In genomic region chr4:116143891-116144717, GRCm38 (mm10) we compare ENCODE assay signal across 8 mouse cellular contexts. TPM values are rescaled to one million over a fixed set of nuclear protein-coding genes. Genes with fewer than 3 reads are reported as not detected.
A peak's percentile ranks its signal among the peaks of the same experiment; 100 is the strongest.
DNase-seq lines count a peak whose midpoint lies in the region; ATAC-seq lines count a peak whose summit lies in the region.

No protein-coding gene starts in this region.

- peak; percentile 73 for ATAC-seq in frontal cortex, adult (ENCODE audit: low TSS enrichment)
- ATAC-seq in hematopoietic stem cell, adult 5-6 weeks (replicated peaks in 1 of 2; ENCODE audit: insufficient read depth in 1 of 2, low FRiP score in 2 of 2, low TSS enrichment in 1 of 2, low read depth in 1 of 2, poor library complexity in 2 of 2, severe bottlenecking in 2 of 2) = peak; percentile 52 to 54; a peak in 3 of 4 replicates

- peak; percentile 32 for DNase-seq in MN1 (ENCODE audit: low spot score)
- DNase-seq in cerebellum, adult 18-20 months = peak; percentile 82 to 88
- peak; percentile 63 for DNase-seq in layer of hippocampus, adult 9-11 months
- DNase-seq in lung, postnatal 10 days = peak; percentile 79
- DNase-seq in ovary, postnatal 14 days (ENCODE audit: low spot score) = peak; percentile 67
- peak; percentile 58 to 68 for DNase-seq in thymus, postnatal 36 days

RNA-seq across cellular contexts. Expression of gene Lurap1, which starts 7.0 kb away (rescaled TPM):
- 2.7 and 2.9 TPM in 2 replicates for total RNA-seq in hematopoietic stem cell, adult 5-6 weeks (2017)

RNA-seq across cellular contexts. Expression of gene Pomgnt1, which starts 20.5 kb away (rescaled TPM):
- 14.2 and 21.8 TPM in 2 replicates for total RNA-seq in hematopoietic stem cell, adult 5-6 weeks (2017)

RNA-seq across cellular contexts. Expression of gene Rad54l, which starts 20.6 kb away (rescaled TPM):
- total RNA-seq in hematopoietic stem cell, adult 5-6 weeks (2017) = 16.8 and 17.9 TPM in 2 replicates

RNA-seq across cellular contexts. Expression of gene Tspan1, which starts 23.3 kb away (rescaled TPM):
- not detected in 2 replicates for total RNA-seq in hematopoietic stem cell, adult 5-6 weeks (2017)

RNA-seq across cellular contexts. Expression of gene 1700042G07Rik, which starts 29.1 kb away (rescaled TPM):
- not detected in 2 replicates for total RNA-seq in hematopoietic stem cell, adult 5-6 weeks (2017)

Comparison
In these comparisons a context has a peak if more than half of its experiments do, and no peak if none do; other contexts are left out.
1. Peak in every context shown above with its lines: DNase-seq and ATAC-seq.
2. DNase-seq: peak in every context shown above with its lines; median percentile 85 in cerebellum, adult 18-20 months; 79 in lung, postnatal 10 days; 67 in ovary, postnatal 14 days; 63 in layer of hippocampus, adult 9-11 months; 63 in thymus, postnatal 36 days; 32 in MN1.